Mouse (Mus musculus): ENCODE results near the gene Bpi.

GRCm38 (mm10) chr2:158325609-158326008 is 67.7 kb downstream of the Bpi start:
- TF ChIP-seq CTCF (conservative IDR thresholded peaks at IDR 0.05; ENCODE audit: low read length), result no peak
- TF ChIP-seq NANOG (IDR thresholded peaks at IDR 0.05; ENCODE audit: borderline replicate concordance, low read length), result no peak
- TF ChIP-seq POU5F1 (IDR thresholded peaks at IDR 0.05; ENCODE audit: borderline replicate concordance, low read length), result no peak

Data from E14TG2a.4 (cell line).